Comparison of ENCODE assay signal across 16 mouse cellular contexts in the genomic region with DNA sequence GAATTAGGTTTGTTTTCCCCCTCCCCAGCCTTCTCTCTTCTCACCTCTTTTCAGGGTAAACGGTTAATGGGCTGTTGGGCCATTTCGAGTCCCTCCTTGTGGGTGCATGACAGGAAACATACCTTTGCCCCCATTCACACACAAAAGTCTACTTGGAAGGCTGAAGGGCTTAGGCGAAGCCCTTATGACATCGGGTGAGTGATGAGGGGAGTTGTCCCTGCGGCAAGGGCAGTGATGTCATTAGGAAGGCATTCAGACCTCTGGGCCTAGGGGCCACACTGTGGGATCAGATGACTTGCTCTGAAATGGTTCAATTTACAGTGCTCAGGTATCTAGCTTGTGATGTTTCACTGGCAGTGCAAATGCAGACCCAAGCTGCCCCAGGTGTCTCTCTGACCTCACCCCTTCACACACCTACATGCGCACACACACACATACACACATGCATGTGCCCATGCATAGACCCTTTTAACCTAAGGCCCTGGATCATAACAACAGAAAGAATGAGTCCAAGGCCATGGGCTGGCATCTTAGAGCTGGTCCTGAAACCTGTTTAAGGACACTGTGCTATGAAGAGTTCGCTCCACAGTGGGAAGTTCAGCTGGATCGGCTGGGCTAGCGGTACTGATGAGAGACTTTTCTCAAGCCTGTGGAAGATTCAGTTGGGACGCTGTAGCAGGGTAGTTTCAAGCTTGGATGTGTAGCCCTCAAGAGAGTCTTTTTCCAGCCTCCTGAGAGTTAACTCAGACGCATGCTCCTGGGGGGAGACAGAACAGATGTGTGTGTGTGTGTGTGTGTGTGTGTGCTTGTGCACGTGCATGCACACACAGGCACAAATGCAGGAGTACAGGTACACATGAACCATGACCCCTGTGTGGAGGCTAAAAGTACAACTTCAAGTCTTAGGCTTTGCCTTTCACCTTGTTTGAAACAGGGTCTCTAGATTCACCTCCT.
DNase-seq lines count a peak whose midpoint lies in the region; ATAC-seq and TF ChIP-seq lines count a peak whose summit lies in the region.
"Had no signal": no experiment of that assay in that cellular context is flagged by ENCODE, and none has a peak within 500 bp of the region (broad histone marks: within the 10 kb centered on the region; RNA-seq: fewer than 3 reads in every experiment).

No protein-coding gene starts in this region.

- H3K27me3 ChIP-seq in heart, embryonic 15.5 days = no peaks in the 10 kb centered on the region
- no peaks in the 10 kb centered on the region for H3K27me3 ChIP-seq in heart, embryonic 11.5 days (ENCODE audit: control insufficient read depth, insufficient read depth, low read length)
- H3K27me3 ChIP-seq in lung, postnatal 0 days (replicated peaks; ENCODE audit: insufficient read depth, low read length) = no peaks in the 10 kb centered on the region
- H3K27me3 ChIP-seq in Patski = no peaks in the 10 kb centered on the region
- no peaks in the 10 kb centered on the region for H3K27me3 ChIP-seq in embryonic facial prominence, embryonic 11.5 days (ENCODE audit: control insufficient read depth, insufficient read depth, low read length)
- H3K27me3 ChIP-seq: hindbrain, embryonic 13.5 days had no signal

- in situ Hi-C loops in Patski (cut with MboI; ENCODE audit: low pct_unique_long_range_greater_than_20kb) = no loop called here

- H3K36me3 ChIP-seq in heart, embryonic 15.5 days = no peaks in the 10 kb centered on the region
- H3K36me3 ChIP-seq in heart, embryonic 11.5 days (ENCODE audit: control insufficient read depth, insufficient read depth, low read length) = no peaks in the 10 kb centered on the region
- H3K36me3 ChIP-seq in lung, postnatal 0 days (ENCODE audit: insufficient read depth, low read length) = no peaks in the 10 kb centered on the region
- no peaks in the 10 kb centered on the region for H3K36me3 ChIP-seq in embryonic facial prominence, embryonic 11.5 days (replicated peaks; ENCODE audit: control insufficient read depth, insufficient read depth, low read depth, low read length)
- H3K36me3 ChIP-seq: hindbrain, embryonic 13.5 days had no signal

- 62% methylated on average over 12 of the region's 12 CpGs for WGBS in heart, embryonic 15.5 days
- WGBS in heart, embryonic 11.5 days (ENCODE audit: insufficient replicate concordance) = 59% methylated on average over 12 of the region's 12 CpGs
- WGBS in lung, postnatal 0 days = 70% methylated on average over 12 of the region's 12 CpGs
- 59% methylated on average over 12 of the region's 12 CpGs for WGBS in embryonic facial prominence, embryonic 11.5 days

- 0 out of 2 replicates have a peak, but pooled peaks have one; percentile 9 for ATAC-seq in heart, embryonic 15.5 days (replicated peaks; ENCODE audit: insufficient number of reproducible peaks, insufficient read depth, low FRiP score, low read depth)
- no peak for ATAC-seq in heart, embryonic 11.5 days (replicated peaks; ENCODE audit: insufficient number of reproducible peaks, low FRiP score, low TSS enrichment)
- ATAC-seq in lung, postnatal 0 days = 0 out of 2 replicates have a peak, but pooled peaks have one; percentile 19
- peak; percentile 47 for ATAC-seq in Patski
- ATAC-seq in embryonic facial prominence, embryonic 11.5 days (replicated peaks; ENCODE audit: insufficient number of reproducible peaks, low FRiP score, low TSS enrichment, low read depth) = no peak

- no peak for TF ChIP-seq CTCF in lung, postnatal 0 days (IDR thresholded peaks at IDR 0.05)
- no peak for TF ChIP-seq CTCF in Patski (IDR thresholded peaks at IDR 0.05)

- POLR2A ChIA-PET in Patski (lab: Charles Lee) = no interaction called here

- no peak for DNase-seq in lung, postnatal 0 days (ENCODE audit: low spot score)
- DNase-seq in lung, postnatal 14 days = no peak
- peak; percentile 41 for DNase-seq in Patski (ENCODE audit: low read depth, low spot score)
- peak; percentile 59 for DNase-seq in embryonic facial prominence, embryonic 11.5 days (ENCODE audit: low spot score)
- no peak for DNase-seq in right cerebral cortex, adult 18-20 months
- DNase-seq in right cerebral cortex, adult 2 months (ENCODE audit: low spot score in 2 of 2) = no peak
- DNase-seq: adrenal gland, postnatal 25 days; cerebellum, postnatal 25 days; thymus, postnatal 36 days had no signal

- TF ChIP-seq EP300 in lung, postnatal 0 days (IDR thresholded peaks at IDR 0.05) = no peak

- no peak overlapping the region for H3K4me3 ChIP-seq in heart, embryonic 15.5 days
- H3K4me3 ChIP-seq in heart, embryonic 11.5 days (ENCODE audit: low read depth, low read length) = no peak overlapping the region
- no peak overlapping the region for H3K4me3 ChIP-seq in lung, postnatal 0 days (ENCODE audit: low read depth, low read length)
- H3K4me3 ChIP-seq in embryonic facial prominence, embryonic 11.5 days (ENCODE audit: low read depth, low read length) = no peak overlapping the region
- H3K4me3 ChIP-seq: hindbrain, embryonic 13.5 days; layer of hippocampus, adult 2 months had no signal

- no peak overlapping the region for H3K27ac ChIP-seq in heart, embryonic 15.5 days
- H3K27ac ChIP-seq in heart, embryonic 11.5 days (ENCODE audit: low read depth, low read length) = no peak overlapping the region
- H3K27ac ChIP-seq in lung, postnatal 0 days (ENCODE audit: low read length) = no peak overlapping the region
- no peak overlapping the region for H3K27ac ChIP-seq in embryonic facial prominence, embryonic 11.5 days (replicated peaks; ENCODE audit: low read depth, low read length)
- H3K27ac ChIP-seq: hindbrain, embryonic 13.5 days; layer of hippocampus, adult 2 months; macrophage; stomach, postnatal 0 days had no signal

- CTCF ChIA-PET in Patski (lab: Charles Lee) = interaction anchor here (1.2 to 2.6 kb wide), 4 partner anchors 9 to 417 kb away, joined by 4 to 10 read pairs (median 6); no protein-coding TSS in a partner anchor

- no peak overlapping the region for H3K9ac ChIP-seq in heart, embryonic 15.5 days
- no peak overlapping the region for H3K9ac ChIP-seq in heart, embryonic 11.5 days (ENCODE audit: low read depth, low read length)
- H3K9ac ChIP-seq in lung, postnatal 0 days (replicated peaks; ENCODE audit: low read depth) = no peak overlapping the region
- H3K9ac ChIP-seq in embryonic facial prominence, embryonic 11.5 days (replicated peaks; ENCODE audit: low read length) = no peak overlapping the region
- H3K9ac ChIP-seq: hindbrain, embryonic 13.5 days had no signal

- peaks cover 25% of the 10 kb centered on the region for H3K4me1 ChIP-seq in heart, embryonic 15.5 days (replicated peaks)
- H3K4me1 ChIP-seq in heart, embryonic 11.5 days (ENCODE audit: control insufficient read depth, insufficient read depth, low read length) = peaks cover 25% of the 10 kb centered on the region
- H3K4me1 ChIP-seq in lung, postnatal 0 days (ENCODE audit: insufficient read depth, low read depth, low read length) = 0 out of 2 replicates have a peak, but pooled peaks cover 3% of the 10 kb centered on the region
- peaks cover 6% of the 10 kb centered on the region; the same call in 1 of the 2 replicates for H3K4me1 ChIP-seq in embryonic facial prominence, embryonic 11.5 days (ENCODE audit: control insufficient read depth, insufficient read depth, low read length)

- H3K4me2 ChIP-seq in heart, embryonic 15.5 days = no peak overlapping the region
- H3K4me2 ChIP-seq in heart, embryonic 11.5 days = no peak overlapping the region
- no peak overlapping the region for H3K4me2 ChIP-seq in lung, postnatal 0 days (replicated peaks; ENCODE audit: low read depth, low read length)
- no peak overlapping the region for H3K4me2 ChIP-seq in embryonic facial prominence, embryonic 11.5 days (ENCODE audit: low read depth, low read length)
- H3K4me2 ChIP-seq: hindbrain, embryonic 13.5 days; liver, embryonic 11.5 days had no signal

- no peaks in the 10 kb centered on the region for H3K9me3 ChIP-seq in heart, embryonic 15.5 days (replicated peaks)
- no peaks in the 10 kb centered on the region for H3K9me3 ChIP-seq in heart, embryonic 11.5 days (replicated peaks; ENCODE audit: control insufficient read depth, low read length)
- no peaks in the 10 kb centered on the region for H3K9me3 ChIP-seq in lung, postnatal 0 days (ENCODE audit: low read length)
- no peaks in the 10 kb centered on the region for H3K9me3 ChIP-seq in embryonic facial prominence, embryonic 11.5 days (replicated peaks; ENCODE audit: control insufficient read depth, low read length)
- H3K9me3 ChIP-seq: hindbrain, embryonic 13.5 days had no signal

Comparison
In these comparisons a context has a peak if more than half of its experiments do, and no peak if none do; other contexts are left out.
1. ATAC-seq: peak in heart, embryonic 15.5 days (single experiment), lung, postnatal 0 days (single experiment) and Patski (single experiment); none in heart, embryonic 11.5 days (single experiment) and embryonic facial prominence, embryonic 11.5 days (single experiment).
2. DNase-seq: peak in Patski (single experiment) and embryonic facial prominence, embryonic 11.5 days (single experiment); none in lung, postnatal 0 days (single experiment), lung, postnatal 14 days (single experiment), right cerebral cortex, adult 18-20 months (single experiment) and right cerebral cortex, adult 2 months (0 of 2).